Mouse (Mus musculus) cerebellum, adult 2 months (tissue): ENCODE data around the gene Mast4. TPM values are rescaled to one million over a fixed set of nuclear protein-coding genes. Genes with fewer than 3 reads are reported as not detected.

Experiments
- DNase-seq, 2 experiments: peaks; one replicate each; pipeline ENCODE4 v3.0.0; 2021
- H3K27ac ChIP-seq: fragments of 200-500 bp; 2 replicates; pipeline ENCODE4 v1.5.1; 2012; ENCODE audit warnings: low read length, control low read depth, inconsistent platforms; ENCODE audit not compliant: insufficient read depth
- H3K27me3 ChIP-seq: fragments of 200-500 bp; 2 replicates; pipeline ENCODE4 v1.6.1; 2012; ENCODE audit warnings: inconsistent platforms, mild to moderate bottlenecking, low read length, moderate library complexity; ENCODE audit not compliant: control insufficient read depth, insufficient read depth
- H3K4me1 ChIP-seq: fragments of 200-500 bp; 2 replicates; pipeline ENCODE4 v1.6.1; 2011; ENCODE audit warnings: low read length; ENCODE audit not compliant: control insufficient read depth, insufficient read depth
- H3K4me3 ChIP-seq: fragments of 200-500 bp; replicated peaks from 2 replicates; pipeline ENCODE3; 2011; ENCODE audit warnings: mild to moderate bottlenecking, low read depth, low read length, control low read depth; ENCODE audit not compliant: insufficient read depth
- CTCF ChIP-seq: fragments of 200-500 bp; IDR thresholded peaks from 2 replicates; pipeline ENCODE4 v1.5.1; 2011; ENCODE audit warnings: low read depth, mild to moderate bottlenecking, control low read depth, low read length, moderate library complexity, borderline replicate concordance; ENCODE audit not compliant: insufficient read depth
- POLR2A ChIP-seq: fragments of 200-500 bp; IDR thresholded peaks from 2 replicates; pipeline ENCODE4 v1.6.1; 2011; ENCODE audit warnings: low read length, control low read depth, borderline replicate concordance; ENCODE audit not compliant: insufficient read depth
- WGBS: fragments of 180-500 bp; shearing (Covaris S2); methylation state at CpG from one replicate; pipeline ENCODE4 v1.1.7; 2018; 5-methylcytosine and 5-hydroxymethylcytosine counted together
- polyA plus RNA-seq: library from polyadenylated mRNA; depleted of rRNA; stranded (reverse); fragments of >200 nt; gene quantifications from 2 replicates; pipeline ENCODE4 v1.2.3, GENCODE M21; 2012

The Mast4 gene
- polyA plus RNA-seq, 1 experiment = 21.2 TPM

GRCm38 (mm10) chr13:102725416-102725815 is 608.9 kb downstream of the Mast4 start:
- Histone ChIP-seq H3K27me3 (no peaks in the 10 kb centered on the region), H3K4me1 (no peaks in the 10 kb centered on the region), H3K27ac (no peak overlapping the region), H3K4me3 (no peak overlapping the region)
- no peak for TF ChIP-seq CTCF
- TF ChIP-seq POLR2A = no peak
- no peak for DNase-seq

DNA sequence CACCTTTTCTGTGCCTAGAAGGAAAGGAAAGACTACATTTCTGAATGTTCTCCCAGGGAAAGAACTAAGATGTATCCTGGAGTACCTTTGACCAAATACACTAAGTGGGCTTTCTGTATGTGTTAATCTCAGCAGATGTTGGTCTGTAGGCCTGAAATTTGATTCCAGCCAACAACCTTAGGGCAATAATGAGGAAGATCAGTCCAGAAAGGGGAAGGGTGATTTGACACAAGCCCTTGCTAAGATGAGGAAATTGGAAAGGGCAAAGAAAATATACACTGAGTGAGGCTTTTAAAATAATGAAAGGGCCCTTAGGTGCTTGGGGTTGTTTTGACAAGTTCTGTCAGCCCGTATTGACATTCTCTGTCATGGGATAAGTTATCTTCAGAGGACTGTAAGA is 617.3 kb downstream of the Mast4 start:
- no peak overlapping the region for H3K4me3 ChIP-seq
- H3K27me3 ChIP-seq = no peaks in the 10 kb centered on the region
- no peak overlapping the region for H3K27ac ChIP-seq
- H3K4me1 ChIP-seq = no peaks in the 10 kb centered on the region
- WGBS = 93% methylated on average over 1 of the region's 1 CpGs
- no peak for DNase-seq
- TF ChIP-seq CTCF (no peak), POLR2A (no peak)

GRCm38 (mm10) chr13:102700744-102701143 is 633.6 kb downstream of the Mast4 start:
- Histone ChIP-seq H3K4me3 (no peak overlapping the region), H3K27me3 (no peaks in the 10 kb centered on the region), H3K27ac (no peak overlapping the region), H3K4me1 (no peaks in the 10 kb centered on the region)
- TF ChIP-seq CTCF = no peak
- TF ChIP-seq POLR2A = no peak
- DNase-seq = no peak
- WGBS = 93% methylated on average over 3 of the region's 3 CpGs

DNA sequence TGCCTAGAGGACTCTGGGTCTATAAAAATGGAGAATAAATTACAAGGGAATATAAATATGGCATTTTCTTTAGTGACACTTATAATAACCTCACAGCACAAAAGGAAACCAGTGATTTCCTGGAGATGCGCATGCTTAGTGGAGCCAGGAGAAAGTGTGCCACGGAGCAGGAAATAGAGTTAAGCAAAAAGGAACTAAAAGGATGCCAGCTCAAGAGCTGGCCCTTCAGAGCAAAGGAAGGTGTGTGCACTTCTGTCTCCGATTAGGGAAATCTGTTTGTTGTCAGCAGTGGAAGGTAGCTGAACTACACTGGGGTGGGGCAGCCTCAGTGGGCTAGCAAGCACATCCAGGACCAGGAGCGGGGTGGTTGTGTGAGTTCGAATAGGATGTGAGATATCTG is 634.1 kb downstream of the Mast4 start:
- TF ChIP-seq CTCF (no peak), POLR2A (no peak)
- no peaks in the 10 kb centered on the region for H3K4me1 ChIP-seq
- H3K27me3 ChIP-seq = no peaks in the 10 kb centered on the region
- WGBS = 91% methylated on average over 5 of the region's 5 CpGs
- DNase-seq = no peak
- H3K27ac ChIP-seq = no peak overlapping the region
- no peak overlapping the region for H3K4me3 ChIP-seq

DNA sequence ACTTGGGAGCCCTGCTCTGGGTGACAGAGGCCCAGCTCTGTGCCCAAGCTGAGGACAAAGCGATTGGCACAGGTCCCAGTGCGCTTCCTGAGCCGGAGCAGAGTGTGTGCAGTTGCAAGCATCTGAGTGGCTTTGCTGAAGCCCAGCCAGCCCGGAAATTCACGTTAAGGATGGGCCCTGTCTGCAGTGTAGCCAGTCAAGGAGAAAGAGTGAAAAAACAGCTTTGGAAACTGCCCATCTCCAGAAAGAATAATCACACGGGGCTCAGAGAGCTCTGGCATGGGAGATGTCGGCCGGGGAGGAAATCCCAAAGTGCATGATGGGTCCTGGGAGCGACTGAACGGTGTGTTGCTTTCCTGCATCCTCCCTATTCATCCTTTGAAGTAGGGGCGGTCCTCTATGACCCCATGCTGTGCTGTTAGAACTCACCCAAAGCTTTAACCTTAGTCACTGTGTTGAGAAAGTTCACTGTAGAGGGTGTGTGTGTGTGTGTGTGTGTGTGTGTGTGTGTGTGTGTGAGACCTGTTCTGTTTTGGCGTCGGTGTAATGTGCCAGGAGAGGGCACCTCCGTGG is 635.5 kb downstream of the Mast4 start:
- no peak overlapping the region for H3K27ac ChIP-seq
- H3K4me3 ChIP-seq = peak overlapping the region; percentile 27
- 9% methylated on average over 14 of the region's 14 CpGs for WGBS
- DNase-seq = peak; percentile 43 to 47
- no peaks in the 10 kb centered on the region for H3K4me1 ChIP-seq
- TF ChIP-seq CTCF = no peak
- no peak for TF ChIP-seq POLR2A
- no peaks in the 10 kb centered on the region for H3K27me3 ChIP-seq

- no peak for DNase-seq
- Histone ChIP-seq H3K27me3 (no peaks in the 10 kb centered on the region), H3K27ac (no peak overlapping the region), H3K4me1 (no peaks in the 10 kb centered on the region), H3K4me3 (peak overlapping the region; percentile 27)
- no peak for TF ChIP-seq CTCF
- no peak for TF ChIP-seq POLR2A
- WGBS = 5% methylated on average over 10 of the region's 10 CpGs
Observed at GRCm38 (mm10) chr13:102698335-102698734, 636.0 kb downstream of the Mast4 start.

DNA sequence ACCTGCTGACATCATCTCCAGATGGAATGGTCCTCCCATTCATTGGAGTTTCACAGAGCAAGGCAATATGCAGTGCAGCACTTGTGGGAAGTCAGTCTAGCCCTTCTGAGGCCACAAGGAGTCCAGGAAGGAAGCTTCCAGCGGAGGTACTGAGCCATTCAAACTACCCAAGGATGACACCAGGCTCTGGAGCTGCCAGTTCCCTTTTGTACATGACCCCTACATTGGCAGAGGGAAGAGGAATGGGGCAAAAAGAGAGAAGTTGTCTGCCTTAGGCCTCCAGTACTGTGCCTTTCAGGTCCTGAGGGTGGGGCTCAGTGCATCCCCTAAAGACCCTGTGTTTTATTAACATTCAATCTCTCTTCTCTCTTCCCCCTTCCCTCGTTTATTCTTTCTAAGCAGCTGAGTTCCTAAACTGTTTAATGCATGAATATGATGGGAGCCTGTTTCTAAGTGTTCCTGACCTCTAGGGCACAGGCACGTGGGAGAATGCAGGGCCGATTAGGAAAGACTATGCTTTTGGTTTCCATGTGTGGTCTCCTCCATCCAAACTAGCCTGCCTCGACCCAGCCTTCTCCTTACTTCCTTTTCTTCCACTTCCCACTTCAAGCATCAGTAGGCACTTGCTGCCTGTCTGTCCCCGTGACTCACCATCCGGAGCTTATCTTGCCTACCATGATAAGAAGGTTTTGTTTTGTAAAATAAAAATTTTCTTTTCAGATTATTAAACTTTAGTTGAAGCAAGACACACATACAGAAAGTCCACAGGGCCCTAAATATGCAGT is 639.0 kb downstream of the Mast4 start:
- 86% methylated on average over 7 of the region's 7 CpGs for WGBS
- H3K27me3 ChIP-seq = no peaks in the 10 kb centered on the region
- H3K4me1 ChIP-seq = no peaks in the 10 kb centered on the region
- H3K4me3 ChIP-seq = no peak overlapping the region
- no peak overlapping the region for H3K27ac ChIP-seq
- TF ChIP-seq POLR2A = no peak
- no peak for TF ChIP-seq CTCF
- no peak for DNase-seq

DNA sequence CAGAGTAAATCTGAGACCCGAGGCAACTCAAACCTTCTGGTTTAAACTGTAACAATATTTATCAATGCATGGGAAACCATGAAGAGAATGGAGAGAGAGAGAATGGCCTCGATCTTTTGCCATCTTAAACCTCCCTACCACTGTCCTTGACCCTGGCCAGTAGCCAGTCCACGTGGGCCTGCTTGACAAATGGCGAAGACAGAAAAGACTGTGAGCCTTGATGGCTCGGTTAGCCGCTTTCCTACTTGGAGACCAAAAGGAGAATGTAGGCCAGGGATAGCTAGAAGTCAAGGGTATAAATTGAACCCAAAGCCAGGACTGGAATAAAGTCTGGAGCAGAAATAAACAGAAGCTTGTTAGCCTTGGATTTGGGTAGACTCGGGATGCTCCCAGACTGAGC is 640.1 kb downstream of the Mast4 start:
- no peak overlapping the region for H3K27ac ChIP-seq
- no peak overlapping the region for H3K4me3 ChIP-seq
- DNase-seq = no peak
- H3K27me3 ChIP-seq = no peaks in the 10 kb centered on the region
- no peaks in the 10 kb centered on the region for H3K4me1 ChIP-seq
- TF ChIP-seq POLR2A = no peak
- TF ChIP-seq CTCF = no peak
- WGBS = 68% methylated on average over 7 of the region's 7 CpGs
